Mouse (Mus musculus): ENCODE data around the gene Mtmr10.

- TF ChIP-seq MAFK (IDR thresholded peaks at IDR 0.05; ENCODE audit: insufficient read depth, low read depth, low read length), result no peak
- peak; percentile 26; the same call in 1 of the 2 replicates for TF ChIP-seq ZC3H11A (IDR thresholded peaks at IDR 0.05; ENCODE audit: borderline replicate concordance, low read depth, low read length)
- peak; percentile 78 for TF ChIP-seq HCFC1 (IDR thresholded peaks at IDR 0.05; ENCODE audit: borderline replicate concordance, insufficient read depth, low read length)
- no peak for TF ChIP-seq CHD2 (IDR thresholded peaks at IDR 0.05; ENCODE audit: low read depth, low read length)
- TF ChIP-seq ZNF384 (IDR thresholded peaks at IDR 0.05; ENCODE audit: low read depth, low read length), result no peak
Observed at GRCm38 (mm10) chr7:64373830-64374562, 86.5 kb downstream of the Mtmr10 start, which contains the start of gene Fan1.

Data from ES-E14 (cell line).